Mouse (Mus musculus): ENCODE data around the gene Rps26. TPM values are rescaled to one million over a fixed set of nuclear protein-coding genes. Genes with fewer than 3 reads are reported as not detected.

The Rps26 gene
- total RNA-seq, 2 experiments from 2014 or later = 288 to 319 TPM

DNA sequence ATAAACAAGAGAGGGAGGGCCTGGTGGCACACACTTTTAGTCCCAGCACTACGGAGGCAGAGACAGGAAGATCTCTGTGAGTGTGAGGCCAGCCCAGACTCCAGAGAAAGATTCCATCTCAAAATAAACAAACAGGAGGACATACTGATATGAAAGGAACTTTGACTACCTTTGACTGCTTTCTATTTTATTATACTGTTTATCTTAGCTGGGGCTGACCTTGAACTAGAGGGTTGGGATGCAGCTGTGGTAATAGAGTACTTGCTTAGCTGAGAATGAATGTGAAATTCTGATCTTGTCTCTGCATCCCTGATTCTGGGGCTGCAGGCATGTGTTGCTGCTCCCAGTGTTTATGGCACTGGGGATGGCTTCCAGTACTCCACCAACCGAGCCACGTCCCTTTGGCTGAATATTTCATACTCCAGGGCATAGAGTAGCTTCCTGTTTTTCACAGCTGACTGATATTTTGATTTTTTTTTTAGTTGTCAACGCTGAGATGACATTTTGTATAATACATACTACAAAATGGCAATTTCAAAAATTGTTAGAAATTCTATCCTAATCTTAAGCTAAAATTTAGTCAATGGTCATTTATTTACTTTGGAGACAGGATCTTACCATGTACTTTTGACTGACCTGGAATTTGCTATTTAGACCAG, 23.9 kb downstream of the Rps26 start:
- no peak for DNase-seq

DNA sequence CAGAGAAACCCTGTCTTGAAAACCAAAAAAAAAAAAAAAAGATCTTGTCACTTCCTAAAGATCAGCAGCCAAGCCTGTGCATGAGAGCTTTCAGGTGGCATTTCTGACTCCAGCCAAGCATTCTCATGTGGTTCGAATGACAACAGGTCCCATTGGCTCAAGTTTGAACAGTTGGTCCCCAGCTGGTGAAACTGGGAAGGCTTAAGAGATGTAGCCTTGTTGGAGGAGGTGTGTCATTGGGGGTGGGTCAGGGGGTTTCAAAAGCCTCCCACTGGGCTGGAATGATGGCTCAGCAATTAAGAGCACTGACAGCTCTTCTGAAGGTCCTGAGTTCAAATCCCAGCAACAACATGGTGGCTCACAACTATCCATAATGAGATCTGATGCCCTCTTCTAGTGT, 25.0 kb downstream of the Rps26 start:
- DNase-seq = no peak

DNA sequence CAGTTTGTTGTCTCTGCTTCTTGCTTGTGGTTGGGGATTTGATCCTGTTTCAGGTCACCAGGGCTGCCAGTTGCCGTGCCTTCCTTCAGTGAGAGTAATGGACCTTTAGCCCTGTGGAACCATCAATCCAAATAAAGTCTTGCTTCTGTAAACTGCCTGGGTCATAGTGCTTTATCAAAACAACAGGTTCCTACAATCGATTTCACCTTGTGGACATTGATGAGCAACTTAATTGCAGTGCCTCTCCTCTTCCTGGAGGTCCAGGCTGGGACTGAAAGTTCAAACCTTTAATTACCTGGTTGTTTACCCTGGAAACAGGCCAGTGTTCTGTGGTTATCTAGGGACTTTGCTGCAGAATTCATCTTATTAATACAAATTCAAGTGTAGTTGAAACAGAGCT, 28.1 kb downstream of the Rps26 start:
- no peak for DNase-seq

DNA sequence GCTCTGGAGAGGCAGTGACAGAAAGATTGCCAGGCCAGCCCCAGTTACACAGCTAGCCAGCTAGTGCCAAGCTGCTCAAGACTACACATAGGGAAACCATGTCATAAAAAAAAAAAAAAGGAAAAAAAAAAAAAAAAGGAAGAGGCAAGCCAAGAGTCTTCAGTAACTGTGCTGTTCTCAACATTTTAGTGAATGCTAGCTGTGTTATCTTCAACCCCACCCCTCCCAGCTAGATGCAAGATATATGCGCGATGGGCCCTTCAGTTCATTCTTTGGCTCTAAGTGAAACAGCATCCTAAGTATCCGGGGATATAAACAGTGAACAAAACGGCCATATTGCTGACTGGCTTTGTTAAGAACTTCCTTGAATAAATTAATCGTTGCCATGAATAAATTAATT, 33.8 kb downstream of the Rps26 start:
- DNase-seq = no peak

DNA sequence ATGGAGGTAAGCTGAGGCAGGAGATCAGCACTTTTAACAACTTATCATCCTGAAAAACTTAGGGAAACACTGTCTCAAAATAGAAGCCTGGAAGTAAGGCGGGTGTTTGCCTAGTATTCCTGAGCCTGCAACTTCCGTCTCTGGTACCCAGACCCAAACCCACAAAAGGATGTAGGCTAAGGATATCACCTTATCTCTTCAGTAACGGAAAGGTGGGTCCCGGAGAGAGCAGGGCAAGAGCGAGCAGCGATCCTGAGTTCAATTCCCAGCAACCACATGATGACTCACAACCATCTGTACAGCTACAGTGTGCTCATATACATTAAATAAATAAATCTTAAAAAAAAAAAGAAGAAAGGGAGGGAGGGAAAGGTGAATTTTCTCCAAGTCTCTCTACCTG, 35.1 kb downstream of the Rps26 start:
- DNase-seq = no peak

DNA sequence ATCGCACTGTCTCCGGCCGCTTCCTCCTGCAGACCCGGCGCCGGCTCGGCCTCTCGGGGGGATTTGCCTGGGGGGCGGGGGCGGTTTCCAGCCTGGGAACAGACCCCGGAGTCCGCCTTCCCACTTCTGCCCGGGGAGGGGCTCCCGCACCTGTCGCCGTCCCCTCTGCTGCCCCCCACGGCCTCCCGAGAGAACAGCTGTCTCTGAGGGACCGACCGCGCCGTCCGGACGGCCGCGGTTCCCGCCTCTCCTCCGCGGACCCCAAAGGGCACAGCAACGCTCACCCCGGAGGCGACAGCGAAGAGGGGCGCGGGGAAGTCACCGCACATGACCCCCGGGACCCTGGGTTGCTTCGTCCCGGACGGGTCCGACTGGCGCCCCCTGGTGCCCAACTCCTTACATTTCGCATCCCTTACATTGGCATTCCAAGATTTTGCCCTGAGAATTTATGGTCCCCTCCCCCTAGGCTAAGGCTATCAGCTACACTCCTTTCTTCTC, 36.3 kb downstream of the Rps26 start:
- peak in 1 of 2 experiments; percentile 28 for DNase-seq

DNA sequence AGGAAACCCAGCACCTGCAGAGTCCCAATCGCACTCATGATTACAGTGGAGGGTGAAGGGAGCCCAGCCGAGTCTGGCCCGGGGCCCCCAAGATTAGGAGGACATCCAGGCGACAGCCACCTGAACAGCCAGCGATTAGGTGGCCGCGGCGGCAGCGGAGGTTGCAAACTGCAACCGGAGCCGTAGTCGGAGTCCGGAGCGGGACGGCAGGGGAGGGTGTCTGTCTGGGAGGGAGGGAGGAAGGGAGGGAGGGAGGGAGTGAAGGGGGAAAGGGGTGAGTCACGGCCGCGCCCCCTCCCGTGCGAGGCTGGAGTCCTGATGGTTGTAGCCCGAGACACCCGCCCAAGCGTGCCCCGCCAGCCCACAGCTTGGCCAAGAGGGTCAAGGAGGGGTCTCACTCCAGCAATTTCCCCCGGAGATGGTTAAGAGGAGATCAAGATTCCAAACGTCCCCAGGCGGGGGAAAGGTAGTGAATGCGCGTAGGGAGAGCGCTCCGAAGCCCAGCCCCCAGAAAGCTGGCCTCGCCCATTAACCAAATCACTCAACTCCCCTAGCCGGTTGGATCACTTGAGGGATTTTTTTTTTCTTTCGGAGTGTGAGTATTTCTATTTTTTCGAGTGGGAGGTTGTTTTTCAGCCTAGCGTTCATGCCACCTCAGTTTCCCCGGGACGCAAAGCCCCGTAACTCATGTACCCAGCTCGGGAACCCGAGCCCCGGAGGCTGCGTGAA, 36.9 kb downstream of the Rps26 start, which contains the start of gene Erbb3:
Gene Erbb3, minus strand, starts transcription at position 189 of the 729 bp plus-strand sequence.
- DNase-seq = peak in 1 of 2 experiments; percentile 15

DNA sequence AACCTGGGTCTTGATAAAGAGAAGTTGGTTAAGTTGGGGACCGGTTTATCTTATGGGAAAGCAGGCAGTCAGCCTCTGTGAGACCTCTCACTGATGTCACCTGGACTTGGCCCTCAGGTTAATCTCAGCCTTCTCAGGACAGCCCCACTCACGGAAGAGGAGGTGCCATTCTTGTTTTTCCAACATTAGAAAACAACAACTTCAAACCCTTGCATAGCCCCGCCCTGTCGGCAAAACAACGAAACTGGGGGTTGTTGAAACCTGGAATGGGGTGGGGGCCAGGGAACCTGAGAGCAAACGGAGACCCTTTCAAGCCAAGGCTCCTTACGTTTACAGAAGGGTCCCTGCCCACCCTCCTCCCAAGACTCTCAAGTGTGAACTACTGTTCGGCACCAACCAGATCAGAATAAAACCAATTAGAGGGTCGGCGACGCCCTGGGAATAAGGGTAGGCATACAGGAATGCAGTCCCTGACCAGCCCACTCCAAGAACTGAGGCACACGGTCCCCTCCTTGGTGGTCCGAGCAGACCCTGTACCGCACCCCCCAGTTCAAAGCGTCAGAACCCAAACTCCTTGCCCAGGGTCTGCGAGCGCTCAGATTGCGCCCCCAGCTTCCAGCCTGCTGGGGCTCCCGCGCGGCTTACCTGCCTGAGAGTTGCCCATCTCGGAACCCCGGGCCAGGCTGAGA, 37.6 kb downstream of the Rps26 start:
- DNase-seq = no peak

DNA sequence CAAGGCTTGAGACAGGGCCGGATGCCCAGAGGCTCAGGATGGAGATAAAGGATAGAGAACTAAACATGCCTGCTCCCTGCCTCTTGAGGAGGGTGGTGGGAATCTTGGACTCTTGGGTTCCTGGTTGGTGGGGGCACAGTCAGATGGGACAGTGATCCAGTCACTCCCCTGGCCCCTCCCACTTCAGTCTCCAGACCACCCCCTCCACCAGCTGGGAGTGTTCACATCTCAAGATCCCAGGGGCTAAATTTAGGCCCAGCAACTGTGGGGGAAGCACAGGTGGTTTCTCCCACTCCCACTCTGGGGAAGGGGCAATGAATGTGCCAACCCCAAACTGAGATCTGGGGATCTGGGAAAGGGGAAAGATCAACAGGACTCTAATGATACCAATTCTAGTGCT, 38.4 kb downstream of the Rps26 start:
- no peak for DNase-seq

DNA sequence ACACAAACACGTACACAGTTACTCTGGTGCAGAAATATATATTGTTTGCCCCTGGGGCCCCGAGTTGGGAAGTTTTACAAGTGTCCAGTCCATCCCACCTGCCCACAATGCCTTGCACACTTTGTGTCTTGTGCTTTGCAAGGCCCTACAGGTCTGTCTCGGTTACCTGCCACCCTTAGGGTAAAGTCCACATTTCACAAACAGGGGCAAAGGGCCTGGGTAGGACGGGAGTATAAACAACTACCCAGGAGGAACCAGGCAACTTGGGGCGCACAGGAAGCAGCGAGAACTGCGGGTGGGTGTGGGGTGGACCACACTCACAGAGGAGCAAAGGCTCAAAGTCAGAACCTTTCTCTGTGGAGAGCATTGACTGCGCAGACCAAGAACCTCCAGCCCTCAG, 38.9 kb downstream of the Rps26 start:
- no peak for DNase-seq

DNA sequence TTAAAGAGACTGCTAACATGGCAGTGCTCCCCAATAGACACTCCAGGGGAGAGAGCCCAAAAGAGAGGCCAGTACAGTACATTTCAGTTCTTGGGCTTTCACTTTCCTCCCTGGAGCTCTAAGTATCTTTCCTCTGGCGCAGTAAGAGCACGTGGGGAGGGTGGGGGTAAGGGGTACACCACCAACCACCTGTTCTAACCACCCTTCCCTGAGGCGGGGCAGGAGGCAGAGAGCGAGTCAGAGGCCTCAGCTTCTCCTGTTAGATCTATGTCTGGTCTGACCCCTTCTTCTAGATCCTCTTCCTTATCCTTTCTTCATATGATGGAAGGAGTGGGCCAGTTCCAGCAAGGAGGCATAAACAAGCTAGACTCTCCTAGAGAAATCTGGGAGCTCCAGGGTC, 39.4 kb downstream of the Rps26 start:
- DNase-seq = no peak

DNA sequence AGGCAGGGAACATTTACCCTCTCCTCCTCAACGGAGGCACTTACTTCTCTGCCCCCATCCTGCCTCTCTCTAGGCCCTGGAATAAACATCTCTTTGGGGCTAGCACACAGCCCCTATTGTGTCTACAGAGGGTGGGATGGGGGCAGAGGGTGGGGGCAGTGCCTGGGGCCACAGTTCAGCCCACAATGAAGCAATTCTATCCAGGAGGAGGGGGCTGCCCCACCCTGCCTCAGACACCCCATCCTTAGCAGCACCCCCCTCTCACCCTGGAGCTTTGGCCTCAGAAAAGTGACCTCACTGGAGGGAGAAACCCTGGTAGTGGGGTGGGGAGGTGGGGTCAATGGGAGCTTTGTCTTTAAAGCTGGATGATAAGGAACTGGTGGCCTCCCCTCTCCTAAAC, 40.0 kb downstream of the Rps26 start:
- peak in 1 of 2 experiments; percentile 32 for DNase-seq

DNA sequence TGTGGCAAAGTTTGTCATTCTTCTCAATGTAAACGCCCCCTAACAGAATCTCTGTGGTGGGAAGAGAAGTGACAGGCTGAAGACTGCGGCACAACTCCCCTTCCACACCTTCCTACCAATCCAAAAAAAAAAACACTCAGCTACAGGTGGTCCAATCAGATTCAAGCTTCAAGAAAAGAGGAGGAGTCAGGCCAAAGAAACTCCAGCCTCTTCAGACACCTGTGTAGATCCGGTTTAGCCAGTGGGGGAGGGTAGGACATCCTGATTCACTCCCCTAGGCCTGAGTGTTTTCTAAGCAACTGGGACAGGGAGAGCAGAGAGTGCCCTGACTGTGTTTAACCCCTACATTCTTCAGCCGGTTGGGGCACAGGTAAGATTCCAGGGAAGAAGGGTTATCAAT, 42.2 kb downstream of the Rps26 start:
- no peak for DNase-seq

DNA sequence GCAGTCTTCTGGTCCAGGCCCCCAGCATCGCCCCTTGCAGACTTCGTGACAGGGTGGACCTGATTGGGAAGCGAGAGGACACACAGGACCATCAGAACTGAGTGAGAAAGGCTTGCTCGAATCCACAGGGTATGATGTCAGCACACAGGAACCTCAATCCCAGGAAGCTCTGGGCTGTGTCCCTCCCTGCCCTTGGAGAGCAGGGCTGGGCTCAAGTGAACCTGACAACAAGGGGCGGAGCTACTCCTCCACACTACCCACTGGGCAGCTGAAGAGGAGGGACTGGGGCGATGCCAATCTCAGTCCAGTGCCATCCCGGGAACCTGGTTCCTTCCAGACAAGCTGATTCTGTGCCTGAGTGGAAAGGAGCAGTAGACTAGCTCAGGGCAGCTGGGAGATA, 42.9 kb downstream of the Rps26 start:
- DNase-seq = peak; percentile 16 to 22

DNA sequence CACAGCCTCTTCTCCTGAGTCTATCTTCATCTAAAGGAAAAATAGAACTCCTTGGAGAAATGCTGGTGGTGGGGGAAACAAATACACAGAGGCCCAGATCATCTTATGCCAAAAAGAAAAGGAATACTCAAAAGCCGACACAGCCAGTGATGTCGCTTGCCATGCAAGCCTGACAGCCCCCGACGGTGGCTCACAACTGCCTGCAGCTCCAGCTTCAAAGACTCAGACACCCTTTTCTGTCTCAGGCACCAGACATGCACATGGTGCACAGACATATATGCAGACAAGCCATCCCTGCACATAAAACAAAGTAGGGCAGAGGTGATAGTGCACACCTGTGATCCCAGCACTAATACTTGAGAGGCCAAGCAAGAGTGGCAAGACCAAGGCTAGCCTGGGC, 46.8 kb downstream of the Rps26 start:
- no peak for DNase-seq

DNA sequence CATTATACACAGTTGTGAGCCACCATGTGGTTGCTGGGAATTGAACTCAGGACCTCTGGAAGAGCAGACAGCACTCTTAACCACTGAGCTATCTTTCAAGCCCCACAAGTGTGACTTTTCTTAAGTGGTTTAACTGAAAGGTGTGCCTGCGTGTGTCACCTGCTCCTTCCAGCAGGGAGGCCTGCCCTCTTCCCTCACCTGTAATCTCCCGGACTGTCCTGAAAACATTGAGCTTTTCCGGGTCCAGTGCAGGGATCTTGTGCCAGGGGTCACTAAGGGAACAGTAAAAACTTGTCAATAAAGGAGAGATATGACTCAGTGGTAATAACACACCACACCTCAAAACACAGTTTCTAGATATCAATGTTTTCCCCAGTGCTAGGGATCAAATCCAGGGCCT, 47.2 kb downstream of the Rps26 start:
- DNase-seq = no peak

DNA sequence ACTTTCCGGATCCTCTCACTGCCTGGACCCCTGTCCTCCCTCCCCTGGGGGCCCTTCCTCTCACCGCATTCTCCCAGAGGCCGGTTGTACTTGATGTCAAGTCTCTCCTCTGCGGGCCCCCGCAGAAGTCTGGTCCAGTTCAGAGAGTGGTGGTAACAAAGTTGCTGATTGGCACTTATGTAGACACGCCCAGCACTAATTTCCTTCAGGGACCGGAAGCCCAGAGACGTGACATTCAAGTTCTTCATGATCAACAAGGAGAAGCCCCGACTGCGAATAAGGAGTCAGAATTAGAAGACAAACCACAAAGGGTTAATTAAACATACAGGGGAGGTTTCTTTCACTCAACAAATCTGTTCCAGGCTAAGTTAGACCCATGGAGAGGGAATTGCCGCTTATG, 48.2 kb downstream of the Rps26 start:
- DNase-seq = no peak

DNA sequence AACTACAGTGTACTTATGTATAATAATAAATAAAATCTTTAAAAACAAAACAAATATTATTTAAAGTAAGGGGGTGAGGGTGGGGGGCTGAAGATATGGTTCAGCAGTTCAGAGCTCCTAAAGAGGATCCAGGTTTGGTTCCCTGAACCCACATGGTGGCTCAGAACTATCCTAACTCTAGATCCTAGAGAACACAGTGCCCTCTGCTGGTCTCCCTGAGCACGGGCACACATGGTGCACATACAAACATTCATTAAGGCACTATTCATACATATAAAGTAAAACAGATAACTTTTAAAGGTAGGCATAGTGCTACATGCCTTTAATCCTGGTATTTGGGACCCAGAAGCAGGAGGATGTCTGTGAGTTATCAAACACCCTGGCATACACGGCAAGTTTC, 51.5 kb downstream of the Rps26 start:
- no peak for DNase-seq

Small RNA genes lying within 50 kb of the gene (microRNA-seq; reads per million reads assigned to microRNA genes)
- 0.21 to 0.30 reads per million in 2 experiments for gene Mir6917

Other genes starting within 250 kb of the Rps26 start
- 10 to 100 TPM; 55.6 to 59.6 TPM for gene Ankrd52, start 249.6 kb downstream of the Rps26 start, total RNA-seq (2021)
- gene Slc39a5, start 225.5 kb downstream of the Rps26 start, total RNA-seq (2021) = not detected
- 10 to 100 TPM; 91.6 to 92.0 TPM for gene Nabp2, start 215.3 kb downstream of the Rps26 start, total RNA-seq (2021)
- 10 to 100 TPM; 74.4 to 76.3 TPM for gene Rnf41, start 215.1 kb downstream of the Rps26 start, total RNA-seq (2021)
- 100 to 1,000 TPM; 226 to 234 TPM for gene Smarcc2, start 167.5 kb downstream of the Rps26 start, total RNA-seq (2021)
- gene Myl6, start 132.6 kb downstream of the Rps26 start, total RNA-seq (2021) = 100 to 1,000 TPM; 520 to 569 TPM
- 10 to 100 TPM; 16.2 to 19.3 TPM for gene Myl6b, start 128.1 kb downstream of the Rps26 start, total RNA-seq (2021)
- gene Esyt1, start 100.9 kb downstream of the Rps26 start, total RNA-seq (2021) = 1 to 10 TPM; 4.5 to 4.7 TPM
- 10 to 100 TPM; 14.1 to 14.3 TPM for gene Zc3h10, start 79.0 kb downstream of the Rps26 start, total RNA-seq (2021)
- gene Rpl41, start 77.4 kb downstream of the Rps26 start, total RNA-seq (2021) = 1,000 to 10,000 TPM; 1,506 to 1,536 TPM
- gene Pa2g4, start 60.8 kb downstream of the Rps26 start, total RNA-seq (2021) = 10 to 100 TPM; 61.9 to 66.9 TPM
- gene Erbb3, start 37.1 kb downstream of the Rps26 start, total RNA-seq (2021) = 1 to 10 TPM; 7.8 to 8.0 TPM
- gene Ikzf4, start 19.2 kb upstream of the Rps26 start, total RNA-seq (2021) = 10 to 100 TPM; 14.8 to 15.5 TPM
- 10 to 100 TPM; 11.4 to 14.2 TPM for gene Suox, start 47.3 kb upstream of the Rps26 start, total RNA-seq (2021)
- gene Rab5b, start 69.5 kb upstream of the Rps26 start, total RNA-seq (2021) = 100 to 1,000 TPM; 131 to 134 TPM
- gene Pmel, start 77.4 kb upstream of the Rps26 start, total RNA-seq (2021) = under 1 TPM; 0.25 to 0.35 TPM
- gene Cdk2, start 78.3 kb upstream of the Rps26 start, total RNA-seq (2021) = 1 to 10 TPM; 2.0 to 2.4 TPM
- 10 to 100 TPM in 1 of 2 experiments, 1 to 10 TPM in 1; 9.3 to 11.1 TPM for gene Dgka, start 118.1 kb upstream of the Rps26 start, total RNA-seq (2021)
- gene Pym1, start 121.1 kb upstream of the Rps26 start, total RNA-seq (2021) = 10 to 100 TPM; 26.0 to 28.2 TPM
- under 1 TPM; 0.20 to 0.46 TPM for gene Mmp19, start 164.2 kb upstream of the Rps26 start, total RNA-seq (2021)
- gene Dnajc14, start 177.3 kb upstream of the Rps26 start, total RNA-seq (2021) = 10 to 100 TPM; 65.3 to 69.1 TPM
- 10 to 100 TPM in 1 of 2 experiments, 1 to 10 TPM in 1; 8.4 to 10.6 TPM for gene Tmem198b, start 177.6 kb upstream of the Rps26 start, total RNA-seq (2021)
- gene Sarnp, start 190.6 kb upstream of the Rps26 start, total RNA-seq (2021) = 10 to 100 TPM; 38.9 to 39.5 TPM
- 1 to 10 TPM; 8.9 to 9.8 TPM for gene Ormdl2, start 194.9 kb upstream of the Rps26 start, total RNA-seq (2021)